Mouse (Mus musculus) brown adipose tissue, adult 24 weeks (tissue): ENCODE data around the gene Reep3. TPM values are rescaled to one million over a fixed set of nuclear protein-coding genes. Genes with fewer than 3 reads are reported as not detected.

Experiments used
- H3K27ac ChIP-seq: fragments of 200-500 bp; replicated peaks from 2 replicates; pipeline ENCODE4 v1.5.1; 2012; ENCODE audit warnings: low read depth, mild to moderate bottlenecking, low read length
- H3K4me1 ChIP-seq: fragments of 200-500 bp; 2 replicates; pipeline ENCODE4 v1.6.1; 2012; ENCODE audit warnings: low read length, mixed read lengths; ENCODE audit not compliant: control insufficient read depth, insufficient read depth, insufficient read length
- H3K4me3 ChIP-seq: fragments of 200-500 bp; 2 replicates; pipeline ENCODE4 v1.5.1; 2012; ENCODE audit warnings: low read depth, mild to moderate bottlenecking, low read length, moderate library complexity; ENCODE audit not compliant: insufficient read depth
- polyA plus RNA-seq: library from polyadenylated mRNA; stranded (reverse); fragments of >200 nt; gene quantifications from 2 replicates; pipeline ENCODE4 v1.2.4, GENCODE M21; 2012; ENCODE audit not compliant: missing spikeins, insufficient read depth, insufficient read length

Reep3 gene
- polyA plus RNA-seq, 1 experiment, result 42.6 TPM

DNA sequence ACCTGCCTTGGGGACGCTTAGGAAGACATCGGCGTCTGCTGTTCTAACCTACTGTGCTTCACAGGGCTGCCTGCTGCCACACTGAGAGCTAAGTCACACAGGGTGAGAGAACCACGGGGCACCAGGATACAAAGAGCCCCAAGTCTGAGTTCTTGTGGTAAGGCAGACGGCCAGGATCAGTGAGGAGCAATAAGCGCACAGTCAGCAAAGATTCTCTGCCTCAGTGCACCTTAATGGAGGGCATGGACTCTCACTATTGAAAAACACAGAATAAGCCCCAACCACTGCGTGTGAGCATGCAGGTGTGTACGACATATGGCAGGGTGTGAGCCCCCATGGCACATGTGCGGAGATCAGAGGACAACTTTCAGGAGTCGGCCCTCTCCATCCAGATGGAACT lies 60.2 kb downstream of the Reep3 start:
- Histone ChIP-seq H3K4me3 (no peak overlapping the region), H3K4me1 (no peaks in the 10 kb centered on the region), H3K27ac (no peak overlapping the region)

DNA sequence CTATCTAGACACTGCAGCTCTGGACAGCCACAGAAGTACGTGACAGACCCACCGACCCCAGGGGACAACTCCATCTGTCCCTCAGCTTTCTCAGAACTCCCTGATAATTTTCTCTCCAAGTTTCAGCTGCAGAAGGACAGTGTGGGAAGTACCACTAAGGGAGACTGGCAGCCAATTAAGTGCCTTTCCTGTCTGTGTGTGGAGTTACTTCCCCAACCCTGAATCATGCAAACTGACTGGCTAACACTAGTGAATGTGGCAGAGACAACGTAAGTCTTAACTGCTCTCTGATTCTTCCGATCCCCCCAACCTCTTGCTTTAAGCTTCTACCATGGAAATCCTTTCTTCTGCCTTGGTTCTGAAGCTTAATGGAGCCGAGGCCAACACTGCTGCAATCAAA lies 60.6 kb downstream of the Reep3 start:
- Histone ChIP-seq H3K4me1 (no peaks in the 10 kb centered on the region), H3K4me3 (no peak overlapping the region), H3K27ac (no peak overlapping the region)

DNA sequence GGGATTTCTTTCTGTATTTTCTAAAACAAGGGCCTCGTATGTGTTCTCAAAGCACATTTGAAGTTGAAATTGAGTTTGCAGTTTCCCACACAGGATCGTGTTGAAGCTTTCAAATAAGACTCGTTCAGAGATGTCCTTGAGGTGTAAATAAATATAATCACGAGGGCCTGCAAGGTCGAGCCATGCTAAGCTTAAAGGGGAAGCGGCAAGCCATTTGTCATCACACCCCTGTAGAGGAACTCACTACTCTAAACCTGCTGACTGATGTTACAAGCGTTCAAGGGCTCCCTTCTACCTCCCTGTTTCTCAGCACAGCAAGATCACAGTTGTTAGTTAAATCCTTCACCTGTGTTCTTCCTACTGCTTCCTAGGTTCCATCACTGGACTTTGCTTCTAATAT lies 65.6 kb downstream of the Reep3 start:
- Histone ChIP-seq H3K4me3 (no peak overlapping the region), H3K4me1 (peaks cover 4% of the 10 kb centered on the region), H3K27ac (no peak overlapping the region)

DNA sequence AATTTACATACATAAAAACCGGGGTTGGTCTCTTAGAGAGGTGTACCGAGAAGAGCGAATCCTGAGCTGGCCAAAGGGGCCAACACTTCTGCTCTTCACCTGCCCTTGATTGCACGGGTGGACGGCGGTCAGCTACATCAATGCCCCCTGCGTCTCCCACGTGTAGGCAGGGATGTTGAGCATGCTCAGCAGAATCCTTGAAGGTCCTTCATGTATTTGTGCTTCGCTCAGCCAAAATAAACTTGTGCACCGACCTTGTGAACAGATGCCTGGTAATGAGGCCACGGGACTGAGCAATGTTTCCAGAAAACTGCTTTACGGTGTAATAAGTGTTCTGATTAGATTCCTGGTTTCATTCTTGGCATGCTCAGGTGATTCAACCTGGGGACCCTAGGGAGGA lies 67.4 kb downstream of the Reep3 start:
- no peak overlapping the region for H3K4me3 ChIP-seq
- no peak overlapping the region for H3K27ac ChIP-seq
- H3K4me1 ChIP-seq, result peaks cover 16% of the 10 kb centered on the region

DNA sequence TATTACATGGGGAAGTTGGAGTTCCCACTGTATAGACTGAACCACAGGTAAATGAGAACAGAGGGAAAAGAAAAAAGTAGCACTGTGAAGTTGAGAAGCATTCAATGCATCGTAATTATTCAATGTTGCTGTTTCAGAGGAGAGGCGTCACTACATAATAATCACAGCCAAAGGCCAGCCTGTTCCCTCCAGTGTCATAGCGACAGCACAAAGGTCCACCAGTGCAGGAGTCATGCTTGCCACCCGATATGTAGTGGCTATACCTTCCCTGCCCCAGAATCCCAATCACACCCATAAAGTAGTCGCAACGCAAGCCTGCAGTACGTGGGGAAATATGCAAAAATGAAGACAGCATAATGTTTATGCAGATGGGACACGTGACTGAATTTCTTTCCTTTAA lies 70.4 kb downstream of the Reep3 start:
- peak overlapping the region; percentile 75 for H3K27ac ChIP-seq
- H3K4me3 ChIP-seq, result no peak overlapping the region
- peaks cover 18% of the 10 kb centered on the region for H3K4me1 ChIP-seq

DNA sequence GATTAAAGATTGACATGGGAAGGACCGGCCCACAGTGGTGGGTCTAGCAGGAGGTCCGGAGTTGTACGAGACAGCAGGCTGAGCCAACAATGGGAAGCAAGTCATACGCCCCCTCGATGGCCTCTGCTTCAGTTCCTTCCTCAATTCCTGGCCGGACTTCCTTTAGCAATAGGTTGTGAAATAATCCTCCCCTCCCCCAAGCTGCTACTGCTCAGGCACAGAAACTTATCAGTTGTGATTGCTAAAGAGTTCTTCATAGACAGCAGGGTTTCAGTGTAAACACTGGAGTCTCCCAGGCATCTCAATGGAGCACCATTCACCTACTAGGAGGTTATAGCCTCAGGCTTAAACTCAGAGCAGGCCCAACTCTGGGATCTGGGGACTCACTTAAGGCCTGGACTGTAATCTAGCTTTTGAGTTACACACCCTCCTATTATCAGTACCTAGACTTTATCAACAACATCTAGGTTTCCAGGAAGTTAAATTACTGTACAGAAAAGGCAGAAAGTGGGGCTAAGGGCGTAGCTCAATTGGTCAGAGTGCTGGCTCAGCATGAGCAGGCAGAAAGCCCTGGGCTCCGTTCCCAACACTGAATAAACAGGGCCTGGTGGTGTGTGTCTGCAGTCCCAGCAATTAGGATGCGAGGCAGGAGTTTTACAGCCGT lies 71.0 kb downstream of the Reep3 start:
- Histone ChIP-seq H3K27ac (peak overlapping the region; percentile 75), H3K4me3 (no peak overlapping the region)

DNA sequence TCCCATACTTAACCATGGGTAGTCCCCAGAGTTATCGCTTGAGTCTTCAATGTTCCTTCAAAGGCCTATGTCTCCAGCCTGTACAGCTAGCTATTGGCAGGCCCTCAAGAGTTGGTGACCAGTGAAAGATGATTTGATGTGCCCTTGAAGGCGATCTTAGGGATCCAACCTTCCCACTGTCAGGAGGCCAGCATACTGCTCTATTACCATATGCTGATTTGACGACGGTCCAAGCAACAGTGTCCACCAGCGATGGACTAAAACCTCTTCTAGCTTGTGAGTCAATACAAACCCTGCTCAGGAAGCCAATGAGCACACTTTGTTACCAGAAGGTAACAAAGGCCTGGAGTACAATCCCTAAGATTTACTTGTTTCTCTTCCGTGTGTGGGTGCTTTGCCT lies 72.4 kb downstream of the Reep3 start:
- Histone ChIP-seq H3K27ac (no peak overlapping the region), H3K4me3 (no peak overlapping the region), H3K4me1 (peaks cover 18% of the 10 kb centered on the region)

More for the DNA sequence above, 71.0 kb downstream of the Reep3 start:
- peaks cover 18% of the 10 kb centered on the region for H3K4me1 ChIP-seq

DNA sequence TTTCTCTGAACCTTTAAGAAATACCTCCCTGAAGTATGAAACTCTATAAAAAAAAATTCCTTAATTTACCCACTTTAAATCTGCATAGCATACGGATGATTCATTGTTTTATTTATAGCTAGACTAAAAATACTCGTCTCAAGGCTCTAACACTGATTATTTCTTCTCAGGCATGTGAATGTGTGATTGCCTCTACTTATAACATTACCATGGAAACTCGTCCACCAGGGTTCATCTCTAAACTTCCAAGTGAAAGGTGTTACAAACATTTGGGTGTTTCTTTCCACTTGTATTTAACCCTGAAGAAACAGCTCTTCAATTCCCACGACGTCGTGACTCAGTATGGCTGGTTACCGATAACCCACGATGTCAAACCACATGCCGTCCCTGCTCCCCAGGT lies 73.7 kb downstream of the Reep3 start:
- Histone ChIP-seq H3K4me1 (peaks cover 23% of the 10 kb centered on the region), H3K4me3 (no peak overlapping the region), H3K27ac (no peak overlapping the region)

DNA sequence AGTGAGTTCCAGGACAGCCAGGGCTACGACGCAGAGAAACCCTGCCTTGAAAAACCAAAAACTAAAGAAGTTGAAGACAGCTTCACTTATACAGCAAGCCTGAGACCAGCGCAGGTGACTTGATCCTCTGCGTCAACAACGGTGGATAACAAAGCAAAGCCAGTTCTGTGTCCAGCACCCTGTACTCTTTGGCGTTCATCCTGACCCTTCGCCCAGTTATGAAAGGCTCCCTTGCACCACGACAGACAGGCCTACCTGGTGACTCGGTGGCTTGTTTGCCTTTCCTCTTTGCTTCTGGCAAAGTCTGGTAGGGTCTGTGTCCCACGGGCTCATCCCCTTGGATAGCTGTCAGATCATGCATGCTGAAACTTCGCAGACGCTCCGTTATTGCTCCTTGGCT lies 75.3 kb downstream of the Reep3 start:
- Histone ChIP-seq H3K4me3 (no peak overlapping the region), H3K4me1 (peaks cover 29% of the 10 kb centered on the region), H3K27ac (no peak overlapping the region)

DNA sequence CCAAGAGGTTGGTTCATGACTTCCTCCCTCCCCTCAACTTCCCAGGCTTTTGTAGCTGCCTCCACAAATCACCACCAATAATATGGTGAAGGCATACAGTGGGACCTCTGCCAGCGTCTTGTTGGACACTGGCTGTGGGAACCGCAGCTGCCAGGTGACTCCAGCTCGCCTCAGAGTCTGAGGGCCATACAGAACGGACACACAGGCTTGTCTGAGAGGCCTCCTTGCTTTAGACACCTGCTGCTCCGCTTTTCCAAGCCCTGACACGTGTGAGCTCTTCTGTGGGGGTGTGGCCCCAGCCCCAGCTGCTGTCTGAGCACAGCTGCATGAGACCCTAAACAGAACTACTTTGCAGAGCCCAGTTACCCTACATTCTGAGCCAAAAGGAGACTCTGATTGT lies 77.9 kb downstream of the Reep3 start:
- Histone ChIP-seq H3K4me3 (no peak overlapping the region), H3K4me1 (peaks cover 13% of the 10 kb centered on the region), H3K27ac (no peak overlapping the region)

DNA sequence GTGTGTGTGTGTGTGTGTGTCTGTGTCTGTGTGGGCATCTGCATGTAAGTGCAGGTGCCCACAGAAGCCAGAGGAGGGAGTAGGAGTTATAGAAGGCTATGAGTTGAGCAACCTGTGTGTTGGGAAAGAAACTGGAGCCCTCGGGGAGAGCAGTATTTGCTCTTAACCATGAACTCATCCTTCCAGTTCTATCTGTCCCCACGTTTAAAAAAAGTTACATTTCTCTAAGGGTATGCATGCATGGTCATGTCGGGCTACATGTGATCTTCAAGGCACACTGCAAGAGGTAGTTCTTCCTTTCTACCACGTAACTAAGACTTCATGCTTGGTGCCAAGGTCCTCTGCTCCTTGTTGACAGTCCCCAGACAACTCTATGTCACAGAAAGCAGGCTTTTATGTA lies 78.9 kb downstream of the Reep3 start:
- Histone ChIP-seq H3K4me3 (no peak overlapping the region), H3K4me1 (peaks cover 13% of the 10 kb centered on the region), H3K27ac (no peak overlapping the region)

DNA sequence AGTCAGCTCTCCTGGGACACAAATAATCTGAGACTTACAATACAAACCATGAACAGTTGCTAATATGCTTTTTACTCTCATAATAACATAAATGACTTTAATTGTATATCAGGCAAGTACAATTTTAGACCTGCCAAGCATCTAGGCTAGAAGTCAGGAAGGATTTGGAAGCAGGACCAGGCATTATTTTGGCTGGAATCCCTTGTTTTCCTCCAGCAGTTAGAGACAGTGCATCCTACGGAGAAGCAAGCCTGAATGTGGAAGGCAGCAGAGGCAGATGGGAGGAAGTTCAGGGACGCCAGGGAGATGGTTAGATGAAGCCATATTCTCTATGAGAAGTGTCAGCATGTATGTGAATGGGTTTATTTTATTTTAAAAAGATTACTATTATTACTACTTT lies 79.4 kb downstream of the Reep3 start:
- H3K4me1 ChIP-seq, result peaks cover 13% of the 10 kb centered on the region
- no peak overlapping the region for H3K27ac ChIP-seq
- H3K4me3 ChIP-seq, result no peak overlapping the region

DNA sequence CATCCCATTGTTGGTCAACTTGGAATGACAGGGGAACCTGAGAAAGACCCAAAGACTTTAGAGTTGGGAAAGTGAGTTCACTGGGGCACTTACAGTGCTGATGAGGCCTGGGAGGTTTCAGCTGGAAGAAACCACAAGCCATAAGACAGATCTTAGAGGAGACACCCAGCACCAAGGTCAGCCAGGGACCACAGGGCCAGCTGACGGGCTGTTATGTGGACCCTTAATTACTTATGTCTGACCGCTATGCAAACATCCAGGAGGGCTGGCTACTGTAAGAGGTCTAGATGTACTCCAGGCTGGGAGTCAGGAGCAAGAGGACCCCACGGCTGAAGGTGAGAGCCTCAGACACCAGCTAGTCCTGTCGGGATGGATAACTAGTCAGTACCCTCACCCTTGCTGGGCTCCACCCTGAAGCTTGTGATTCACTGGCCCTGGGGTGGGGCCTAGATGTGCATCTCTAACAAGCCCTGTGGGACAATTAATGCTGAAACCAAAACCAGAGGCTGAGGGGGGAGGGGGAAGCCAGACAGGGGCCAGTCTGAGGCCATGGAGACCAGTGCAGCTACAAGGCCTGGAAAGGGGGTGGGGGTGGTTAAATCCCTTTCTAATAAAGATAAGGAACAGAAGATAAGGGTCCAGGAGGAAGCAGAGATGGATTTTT lies 80.0 kb downstream of the Reep3 start:
- Histone ChIP-seq H3K4me3 (no peak overlapping the region), H3K4me1 (peaks cover 13% of the 10 kb centered on the region), H3K27ac (no peak overlapping the region)

DNA sequence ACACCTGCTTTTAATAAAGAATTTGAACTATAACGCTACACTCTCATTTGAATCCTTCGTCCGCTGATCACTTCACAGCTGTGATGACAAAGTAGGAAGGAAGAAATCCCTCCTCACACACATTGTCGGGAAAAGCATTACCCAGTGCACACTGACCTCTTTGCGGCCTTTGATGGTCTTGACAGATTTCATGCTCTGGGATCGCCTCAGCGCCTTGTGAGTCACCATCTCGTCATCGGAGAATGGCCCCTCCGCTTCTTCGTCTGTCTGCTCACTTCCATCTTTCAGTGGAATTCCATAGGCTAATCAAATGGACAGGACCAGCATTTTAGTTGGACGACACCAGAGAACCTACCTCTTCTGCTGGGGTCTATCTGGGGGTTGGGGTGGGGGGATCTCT lies 82.0 kb downstream of the Reep3 start:
- H3K4me1 ChIP-seq, result peaks cover 11% of the 10 kb centered on the region
- H3K4me3 ChIP-seq, result no peak overlapping the region
- no peak overlapping the region for H3K27ac ChIP-seq

DNA sequence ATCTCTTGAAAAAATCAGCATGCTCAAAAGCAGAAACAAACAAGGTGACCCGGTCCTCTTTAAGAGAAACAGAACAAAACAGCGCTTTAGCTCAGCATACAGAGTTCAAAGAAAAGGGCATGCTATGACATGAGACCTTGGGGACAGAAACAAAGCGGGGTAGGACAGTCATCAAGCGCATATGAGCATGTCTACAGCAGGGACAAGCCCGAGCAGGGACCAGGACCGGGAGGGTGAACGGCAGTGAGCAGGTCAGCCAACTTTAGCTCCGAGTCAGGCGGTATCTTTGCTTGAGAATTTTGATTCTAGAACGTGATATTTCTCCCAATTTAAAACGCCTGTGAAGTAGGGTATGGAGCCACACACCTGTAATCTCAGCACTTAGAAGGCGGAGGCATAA lies 86.2 kb downstream of the Reep3 start:
- H3K27ac ChIP-seq, result no peak overlapping the region
- no peak overlapping the region for H3K4me3 ChIP-seq
- H3K4me1 ChIP-seq, result no peaks in the 10 kb centered on the region; the same call in 1 of the 2 replicates

DNA sequence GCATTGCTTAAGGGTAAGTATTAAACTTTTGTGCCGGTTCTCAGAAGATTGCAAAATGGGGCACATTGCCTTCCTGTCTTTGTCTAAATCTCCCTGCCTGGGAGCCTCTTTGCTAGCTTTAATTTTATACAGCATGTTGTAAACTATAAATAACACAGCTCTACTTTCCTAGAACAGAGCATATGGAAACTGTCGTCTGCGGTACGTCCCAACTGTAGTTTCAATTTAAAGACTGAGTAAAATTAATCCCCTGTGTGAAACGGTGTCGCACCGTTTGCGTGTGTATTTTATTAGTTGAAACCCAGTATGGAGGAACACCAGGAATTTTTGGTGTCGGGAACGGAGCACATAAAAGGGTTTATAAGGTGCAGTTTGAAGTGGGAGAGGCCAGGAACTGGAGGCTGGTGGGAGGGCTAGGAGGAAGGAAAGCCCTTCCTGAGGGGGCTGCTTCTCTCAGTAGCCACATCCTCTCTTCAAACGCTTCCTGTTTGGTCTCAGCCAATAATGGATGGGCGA lies 92.2 kb downstream of the Reep3 start:
- Histone ChIP-seq H3K4me3 (peak overlapping the region; percentile 45), H3K27ac (peak overlapping the region; percentile 77), H3K4me1 (peaks cover 5% of the 10 kb centered on the region)
